Mouse (Mus musculus) right cerebral cortex, postnatal 10 days (tissue): Measurements from ENCODE around the gene Mmp20.

Source experiments
- DNase-seq, 2 experiments: peaks; one replicate each; pipeline ENCODE4 v3.0.0; 2021; ENCODE audit warnings: low spot score in 2 of 2

Gene Mmp20

DNA sequence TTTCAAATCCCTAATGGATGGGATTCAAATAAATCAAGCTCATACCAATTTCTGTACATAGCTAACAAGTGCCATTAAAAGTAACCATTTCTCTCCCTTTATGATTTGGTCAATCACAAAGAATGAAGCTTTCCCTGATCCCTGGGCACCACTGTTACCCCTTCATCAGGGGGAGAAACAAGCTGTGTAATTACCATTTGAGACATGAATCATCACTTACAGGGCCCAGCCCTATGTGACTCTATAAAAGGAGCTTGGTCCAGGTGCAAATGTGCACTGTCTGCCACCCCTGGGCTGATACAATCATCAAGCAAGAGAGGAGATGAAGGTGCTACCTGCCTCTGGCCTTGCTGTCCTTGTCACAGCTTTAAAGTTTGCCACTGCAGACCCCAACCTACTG lies at the start of gene Mmp20:
Mmp20 (plus strand) TSS at position 301 of the 400 bp plus-strand sequence.
- no peak for DNase-seq

DNA sequence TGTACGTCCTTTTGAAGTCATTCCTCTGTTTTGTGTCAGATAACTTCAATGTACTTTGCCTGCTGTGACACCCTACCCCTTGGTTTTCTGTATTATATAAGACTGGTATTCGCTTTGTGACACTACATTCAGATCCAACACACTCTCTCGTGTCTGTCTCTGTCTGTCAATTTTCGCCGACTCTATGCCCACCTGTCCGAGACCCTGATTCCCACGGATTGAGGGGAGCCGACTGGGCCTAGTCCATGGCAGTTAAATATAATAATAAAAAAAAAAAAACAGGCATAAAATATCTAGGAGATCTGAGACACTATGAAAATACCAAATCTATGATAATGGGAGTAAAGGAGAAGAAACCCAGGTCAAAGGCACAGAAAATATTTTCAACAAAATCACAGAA lies 38.0 kb upstream of the Mmp20 start:
- no peak for DNase-seq

DNA sequence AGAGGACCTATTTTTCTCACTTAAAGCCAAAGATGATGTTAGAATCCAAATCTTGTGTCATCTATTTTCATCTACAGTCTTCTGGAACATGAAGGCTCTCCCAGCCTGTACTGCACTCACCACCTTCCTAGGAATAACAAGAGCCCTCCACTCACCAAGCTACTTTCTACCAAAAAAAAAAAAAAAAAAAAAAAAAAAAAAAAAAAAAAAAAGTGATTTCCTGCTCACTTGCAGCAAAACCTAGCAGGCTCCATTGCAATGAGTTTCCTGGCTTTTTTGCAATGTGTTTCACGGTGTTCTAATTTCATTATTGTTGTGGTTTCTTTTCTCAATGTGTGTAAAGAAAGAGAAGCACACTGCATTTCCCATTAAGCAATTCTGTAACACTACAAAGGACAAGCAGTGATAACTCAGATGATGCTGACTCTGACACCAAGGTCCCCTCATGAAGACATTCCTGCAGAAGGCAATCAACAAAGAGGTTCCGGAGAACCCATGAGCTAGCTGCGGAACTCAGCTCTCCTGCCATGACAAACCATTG lies 34.7 kb upstream of the Mmp20 start:
- DNase-seq: no peak

DNA sequence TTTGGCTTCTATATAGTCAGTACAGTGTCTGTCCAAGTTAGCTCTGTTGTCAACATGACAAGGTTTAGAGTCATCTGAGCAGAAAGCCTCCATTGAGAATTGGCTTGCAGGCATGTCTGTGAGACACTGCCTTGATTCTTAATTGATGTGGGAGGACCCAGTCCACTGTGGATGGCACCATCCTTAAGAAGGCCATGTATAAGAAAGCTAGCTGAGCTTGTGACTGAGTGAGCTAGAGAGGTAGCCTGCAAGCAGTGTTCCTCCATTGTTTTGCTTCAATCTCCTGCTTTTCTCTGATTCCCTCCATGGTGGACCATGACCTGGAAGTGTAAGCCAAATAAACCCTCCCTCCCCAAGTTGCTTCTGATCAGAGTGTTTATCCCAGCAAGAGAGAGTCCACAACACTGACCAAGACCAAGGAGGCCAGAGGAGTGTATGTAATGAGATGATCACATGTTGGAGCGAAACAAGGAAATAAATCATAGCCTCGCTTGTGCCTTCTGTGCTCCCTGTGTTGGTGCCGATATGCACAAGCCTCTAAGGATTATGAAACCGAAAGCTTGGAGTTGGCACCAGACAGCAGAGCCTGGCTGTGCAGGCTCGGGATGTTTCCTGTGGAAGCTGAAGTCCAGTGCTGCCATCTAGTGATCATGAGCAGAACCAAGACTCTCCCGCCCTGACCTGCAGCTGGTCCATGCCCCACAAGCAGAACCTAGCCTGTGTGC lies 33.1 kb upstream of the Mmp20 start:
- peak; percentile 88 to 90 for DNase-seq

DNA sequence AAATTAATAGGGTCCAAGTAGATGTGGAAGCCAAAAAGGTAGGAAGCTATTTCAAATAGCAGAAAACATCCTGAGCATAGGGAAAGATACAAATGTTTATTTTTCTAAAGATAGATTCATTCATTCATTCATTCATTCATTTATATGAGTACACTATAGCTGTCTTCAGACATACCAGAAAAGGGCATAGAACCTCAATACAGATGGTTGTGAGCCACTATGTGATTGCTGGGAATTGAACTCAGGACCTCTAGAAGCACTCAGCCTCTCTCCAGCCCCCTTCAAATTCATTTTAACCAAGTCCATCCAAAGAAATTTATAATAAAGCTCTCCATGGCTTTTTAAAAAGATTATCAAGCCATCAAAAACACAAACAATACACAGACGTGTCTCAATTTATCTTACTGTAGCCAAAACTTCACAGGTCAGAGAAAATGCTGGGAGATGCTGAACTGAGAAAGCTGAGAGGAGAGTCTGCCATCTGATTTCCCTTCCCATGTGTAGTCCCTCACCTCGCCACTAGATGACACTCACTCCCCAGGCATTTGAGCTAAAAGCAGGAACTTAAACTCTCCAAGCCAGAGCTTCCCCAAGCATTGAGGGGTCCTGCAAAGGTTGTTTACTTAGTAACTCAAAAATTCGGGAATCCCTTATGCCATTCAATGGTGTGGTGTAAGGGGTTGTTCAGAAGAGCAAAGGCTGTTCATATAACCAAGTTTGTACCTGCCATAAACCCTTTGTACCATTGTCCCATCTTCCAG lies 24.9 kb upstream of the Mmp20 start:
- peak; percentile 72 to 85 for DNase-seq

DNA sequence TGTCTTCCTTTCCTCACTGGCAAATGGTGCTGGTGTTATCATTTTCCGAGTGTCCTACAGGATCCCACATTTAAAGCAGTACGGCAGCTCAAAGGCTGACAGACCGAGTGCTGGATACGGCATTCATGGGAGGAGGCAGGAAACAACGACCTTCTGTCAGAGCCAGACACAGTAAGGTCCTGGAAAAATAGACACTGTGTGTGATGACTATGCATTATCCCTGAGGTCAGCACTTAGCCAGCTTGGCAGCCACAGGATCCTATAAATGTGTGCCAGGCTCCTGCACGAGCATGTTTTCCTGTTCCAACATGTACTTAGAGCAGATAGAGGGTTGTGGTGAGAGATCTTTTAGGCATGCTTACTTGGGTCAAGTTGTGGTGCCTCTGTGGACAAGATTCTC lies 24.0 kb upstream of the Mmp20 start:
- no peak for DNase-seq

DNA sequence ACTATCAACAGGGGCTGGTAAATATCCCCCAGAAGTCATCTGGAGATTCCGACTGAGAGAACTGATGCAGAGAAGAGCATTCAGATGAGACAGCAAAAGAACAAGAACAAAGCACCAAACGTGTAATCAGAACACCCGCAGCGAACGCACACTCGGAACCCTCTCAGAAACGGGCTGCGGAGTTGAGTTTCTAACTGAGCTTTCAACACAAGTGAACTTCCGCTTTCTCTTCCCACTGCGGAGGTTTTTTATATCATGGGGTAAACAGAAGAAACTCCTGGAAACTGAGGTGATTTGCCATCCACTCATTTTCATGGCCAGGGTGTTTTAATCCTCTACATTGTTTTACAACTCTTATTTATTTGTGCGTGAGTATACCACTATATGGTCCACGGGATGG lies 22.4 kb upstream of the Mmp20 start:
- DNase-seq: no peak

DNA sequence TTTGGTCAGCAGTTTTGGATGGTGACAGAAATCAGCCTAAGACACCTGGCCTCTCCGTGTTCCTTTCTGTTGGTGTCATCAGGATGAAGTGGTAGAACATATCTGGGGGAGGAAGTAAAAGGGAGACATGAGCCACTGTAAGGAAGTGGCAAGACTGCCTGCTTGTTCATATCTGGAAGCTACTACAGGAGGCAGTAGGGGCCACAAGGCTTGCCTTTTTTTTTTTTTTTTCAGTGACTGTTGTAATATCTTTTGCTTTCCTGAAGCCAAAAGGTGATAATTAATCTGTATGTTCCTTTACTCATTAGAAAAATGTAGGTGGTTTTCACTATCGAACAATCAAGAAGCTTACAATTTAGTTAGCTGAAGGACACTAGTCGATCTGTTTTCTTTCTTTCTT lies 5.4 kb upstream of the Mmp20 start:
- no peak for DNase-seq

DNA sequence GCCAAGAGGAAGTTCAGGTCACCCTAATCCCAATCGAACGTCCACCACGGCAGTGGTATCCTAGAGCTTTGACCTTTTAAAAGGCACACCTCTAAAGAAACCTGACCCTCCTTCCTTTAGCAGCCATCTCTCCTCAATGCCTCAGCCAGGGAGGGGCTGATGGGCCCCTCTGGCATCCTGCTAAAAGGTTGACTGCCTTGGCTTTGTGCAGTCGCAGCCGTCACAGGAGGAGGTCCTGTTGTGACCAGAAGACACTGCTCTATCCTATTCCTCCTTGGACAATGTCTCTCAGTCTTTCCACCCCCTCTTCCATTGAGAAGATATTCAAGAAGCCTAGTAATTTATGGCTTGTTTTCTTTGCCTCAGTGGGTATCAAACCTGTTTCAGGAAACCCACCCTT lies 5.9 kb downstream of the Mmp20 start:
- no peak for DNase-seq

DNA sequence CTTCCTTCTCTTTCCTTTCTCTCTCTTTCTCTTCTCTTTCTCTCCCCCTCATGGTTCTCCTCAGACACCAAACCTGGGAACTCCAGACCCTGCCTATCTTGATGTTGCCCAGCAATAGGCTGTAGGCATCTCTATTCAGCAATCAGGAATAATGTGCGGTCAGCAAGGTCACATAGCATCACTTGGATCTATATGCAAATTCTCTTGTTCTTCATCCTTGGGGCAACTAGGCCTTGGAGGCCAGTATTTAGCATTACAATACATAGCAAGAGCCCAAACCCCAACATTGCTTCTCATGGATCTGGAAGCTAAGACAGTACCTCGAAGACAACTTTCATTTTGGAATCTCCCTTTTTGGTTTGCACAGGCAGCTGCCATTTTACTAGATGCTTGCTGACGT lies 19.9 kb downstream of the Mmp20 start:
- DNase-seq: no peak

DNA sequence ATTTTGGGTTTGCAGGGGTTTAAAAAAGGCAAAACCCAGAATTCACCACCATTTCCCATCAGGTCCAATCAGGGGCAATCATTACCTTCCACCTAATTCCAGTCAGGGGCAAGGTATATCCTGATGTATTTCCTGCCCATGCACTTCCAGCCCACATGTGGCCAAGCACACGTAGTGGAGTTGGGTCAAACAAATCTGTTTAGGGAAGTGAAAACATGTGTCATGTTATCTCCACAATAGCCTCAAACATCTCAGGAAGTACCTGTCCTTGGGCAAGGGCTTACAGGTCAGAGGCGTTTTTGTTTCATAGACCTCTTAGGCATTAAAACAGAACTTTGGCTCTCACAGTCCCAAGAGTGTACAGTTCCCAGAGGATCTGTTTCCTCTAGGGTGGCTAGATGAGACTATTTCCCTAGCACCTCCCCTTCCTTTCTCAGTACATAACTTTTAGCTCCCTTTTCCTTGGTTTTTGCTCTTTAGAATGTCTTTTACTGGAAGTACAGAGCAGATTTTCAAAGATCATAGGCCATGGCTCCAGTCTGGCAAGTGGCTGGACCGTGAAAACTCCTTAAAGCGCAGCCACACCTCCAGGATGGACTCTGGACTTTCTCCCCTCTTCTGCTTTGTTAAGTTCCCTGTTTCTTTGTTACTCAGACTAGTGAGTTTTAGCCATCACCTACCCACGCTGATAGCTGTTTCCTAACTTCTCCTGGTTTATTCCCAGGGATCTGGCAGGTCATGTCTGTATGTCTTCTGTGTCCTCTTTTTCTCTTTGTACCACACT lies 22.6 kb downstream of the Mmp20 start:
- DNase-seq: no peak

DNA sequence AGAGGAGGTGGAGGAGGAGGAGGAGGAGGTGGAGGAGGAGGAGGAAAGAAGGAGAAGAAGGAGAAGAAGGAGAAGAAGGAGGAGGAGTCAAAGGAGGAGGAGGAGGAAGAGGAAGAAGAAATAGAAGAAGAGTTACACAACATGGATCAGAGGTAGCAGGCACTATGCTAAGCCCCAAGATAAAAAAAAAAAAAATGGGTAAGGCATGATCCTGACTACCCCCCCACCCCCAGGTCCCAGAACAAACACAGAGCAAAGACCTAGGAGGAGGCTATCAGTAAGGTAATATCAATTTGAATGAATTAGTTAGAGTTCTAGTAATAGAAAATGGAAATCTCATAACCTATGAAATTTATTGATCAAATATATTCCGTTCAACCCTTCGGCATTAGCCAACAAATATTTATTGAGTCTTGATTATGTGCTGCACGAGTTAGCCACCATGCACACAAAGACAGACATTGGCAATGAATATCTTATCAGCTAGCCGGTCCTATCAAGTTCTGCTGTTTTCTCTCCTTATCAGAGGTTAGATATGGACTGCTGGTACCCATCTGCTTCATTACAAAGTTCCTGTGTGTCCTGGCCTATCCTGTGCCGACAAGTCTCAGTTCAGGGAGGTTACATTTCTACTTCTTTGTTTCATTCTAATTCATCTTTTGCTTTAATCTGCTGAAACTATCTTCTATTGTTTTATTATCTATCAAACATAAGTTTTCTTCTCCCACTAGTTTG lies 24.5 kb downstream of the Mmp20 start:
- no peak for DNase-seq

DNA sequence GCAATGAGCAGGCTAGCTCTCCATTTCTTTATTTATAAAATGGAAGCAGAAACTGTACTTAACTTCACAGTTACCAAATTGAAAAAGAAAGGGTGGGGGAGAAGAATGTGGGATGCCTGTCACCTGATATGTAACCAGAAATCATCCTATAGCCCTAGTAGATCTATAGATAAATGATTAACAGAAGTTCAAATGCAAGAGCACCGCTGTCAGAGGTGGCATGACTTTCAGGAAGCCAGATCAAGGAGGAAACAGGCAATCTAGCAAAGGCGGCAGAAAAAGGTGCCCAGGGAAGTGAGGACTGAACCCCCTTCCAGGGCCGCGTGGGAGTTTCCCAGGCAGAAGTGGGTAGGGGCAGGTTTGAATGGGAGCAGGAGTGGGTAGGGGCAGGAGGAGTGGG lies 29.9 kb downstream of the Mmp20 start:
- no peak for DNase-seq

DNA sequence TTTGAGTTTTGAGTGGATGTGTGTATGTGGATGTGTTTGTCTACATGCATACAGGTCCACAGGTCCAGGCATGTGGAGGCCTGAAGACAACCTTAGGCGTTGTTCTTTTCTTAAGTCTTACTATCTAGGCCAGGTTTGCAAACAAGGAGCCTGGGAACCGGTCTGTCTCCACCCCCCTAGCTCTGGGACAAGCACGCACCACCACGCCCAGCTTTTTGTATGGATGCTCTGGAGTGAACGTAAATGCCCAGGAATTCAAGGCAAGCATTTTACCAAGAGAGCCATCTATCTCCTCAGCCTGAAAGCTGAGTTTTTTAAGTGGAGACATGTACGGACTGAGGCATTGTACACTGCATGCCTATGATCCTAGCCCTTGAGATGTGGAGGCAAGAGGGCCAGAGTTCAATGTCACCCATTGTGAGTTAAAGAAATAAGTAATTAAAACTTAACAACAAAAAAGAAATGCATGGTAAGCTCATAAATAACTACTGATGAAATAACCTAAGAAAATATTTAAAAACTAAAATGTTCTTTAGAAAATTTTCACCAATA lies 31.5 kb downstream of the Mmp20 start:
- DNase-seq: no peak

DNA sequence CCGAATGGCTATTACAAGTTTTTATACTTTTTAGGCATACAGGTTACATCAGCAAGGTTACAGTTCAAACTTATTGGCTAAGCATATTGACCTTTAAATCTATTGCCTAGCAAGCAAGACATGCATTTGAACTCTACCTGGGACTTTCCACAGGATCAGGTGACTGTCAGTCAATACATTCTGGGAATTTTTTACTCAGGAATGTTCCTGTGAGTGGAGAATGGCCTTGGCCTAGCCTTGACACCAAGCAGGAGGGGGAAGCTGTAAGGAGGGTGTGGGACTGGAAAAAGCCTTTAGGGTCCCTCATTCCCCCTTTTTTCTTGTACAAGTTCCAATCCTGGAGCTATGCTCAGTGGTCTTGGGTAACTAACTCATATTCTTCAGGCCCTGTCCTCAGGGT lies 33.3 kb downstream of the Mmp20 start:
- DNase-seq: no peak

DNA sequence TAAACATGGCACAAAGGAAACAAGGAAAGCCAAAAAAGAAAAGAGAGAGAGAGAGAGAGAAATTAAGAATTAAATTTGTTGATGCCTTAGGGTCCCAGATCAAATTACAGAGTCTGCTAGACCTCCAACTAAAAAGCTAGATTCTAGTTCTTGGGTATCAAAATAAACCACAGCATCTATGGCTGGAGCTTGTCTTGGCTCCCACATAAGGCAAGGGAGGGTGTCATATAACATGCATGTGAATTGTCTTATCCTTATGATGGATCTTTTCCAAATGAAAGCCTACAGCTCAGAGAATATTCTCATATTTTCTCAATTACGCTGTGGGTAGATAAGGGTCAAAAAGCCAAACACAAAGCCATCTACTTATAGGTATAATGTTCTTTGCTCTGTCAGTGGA lies 41.6 kb downstream of the Mmp20 start:
- no peak for DNase-seq

DNA sequence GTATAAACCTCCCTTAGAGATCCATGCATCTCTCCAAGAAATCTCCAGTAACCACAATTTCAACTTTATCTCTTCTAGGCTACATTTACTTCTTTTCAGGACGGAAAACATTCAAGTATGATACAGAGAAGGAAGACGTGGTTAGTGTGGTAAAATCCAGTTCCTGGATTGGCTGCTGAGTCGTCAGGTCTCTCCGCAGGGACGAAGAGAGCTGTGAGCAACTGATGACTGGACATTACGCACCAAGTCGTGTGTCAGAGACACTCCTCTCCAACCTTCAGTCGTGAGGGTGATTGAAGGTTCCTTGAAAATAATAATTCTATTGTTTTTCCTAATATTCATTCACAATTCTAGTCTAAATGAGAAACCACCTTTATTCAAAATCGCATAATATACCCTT lies 45.0 kb downstream of the Mmp20 start:
- DNase-seq: no peak

DNA sequence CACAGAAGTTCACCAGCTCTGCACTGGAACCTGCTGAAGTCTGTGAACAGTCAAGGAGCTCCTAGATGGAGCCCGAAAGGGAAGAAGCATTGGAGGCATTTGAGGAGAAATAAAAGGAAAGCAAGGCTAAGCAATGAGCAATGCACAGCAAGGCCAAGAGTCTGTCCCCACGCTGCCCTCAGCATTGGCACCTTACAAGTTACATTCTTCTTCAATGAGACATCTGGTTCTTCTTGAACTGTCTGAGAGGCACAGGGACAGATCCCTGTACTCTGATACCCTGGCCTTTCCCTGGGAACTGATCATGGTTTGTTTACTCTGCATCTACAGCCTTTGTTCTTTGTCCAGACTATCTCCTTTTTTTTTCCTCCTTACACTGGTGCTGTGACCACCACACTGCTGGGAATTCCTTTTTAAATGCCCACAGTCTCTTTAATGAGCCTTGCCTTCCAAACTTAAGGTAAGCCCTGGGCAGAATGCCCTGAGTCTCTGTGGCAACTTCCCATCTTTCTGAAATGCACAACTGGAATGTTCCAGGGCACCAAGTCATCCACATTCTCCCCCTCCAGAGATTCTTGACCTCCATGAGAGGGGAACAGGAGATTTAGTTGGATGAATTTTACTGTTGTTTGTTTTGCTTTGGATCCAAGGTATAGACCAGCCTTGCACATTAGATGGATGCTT lies 50.3 kb downstream of the Mmp20 start:
- no peak for DNase-seq

DNA sequence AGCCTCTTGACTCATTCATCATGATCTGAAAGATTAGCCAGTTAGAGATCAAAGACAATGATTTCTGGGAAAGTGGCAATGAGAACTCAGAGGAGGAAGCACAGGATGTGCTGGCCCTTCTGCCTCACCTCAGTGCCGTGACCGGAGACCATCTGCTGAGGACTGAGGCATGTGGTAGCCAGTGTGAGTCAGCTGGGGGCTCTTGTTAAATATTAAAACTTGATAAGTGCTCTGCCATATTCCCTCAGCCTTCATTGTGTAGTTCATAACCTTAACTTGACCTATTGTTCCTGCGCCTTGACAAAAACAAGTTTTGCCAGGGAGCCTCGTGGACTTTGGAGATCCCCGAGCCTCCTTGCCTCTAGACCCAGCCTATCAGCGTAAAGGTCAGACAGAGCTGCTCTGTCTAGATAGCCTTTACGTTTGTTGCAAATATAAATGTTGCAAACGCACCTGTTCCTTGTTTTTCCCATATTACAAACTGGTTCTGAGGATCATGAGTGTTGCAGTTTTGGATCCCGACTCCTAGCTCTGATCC lies 54.1 kb downstream of the Mmp20 start:
- DNase-seq: no peak

DNA sequence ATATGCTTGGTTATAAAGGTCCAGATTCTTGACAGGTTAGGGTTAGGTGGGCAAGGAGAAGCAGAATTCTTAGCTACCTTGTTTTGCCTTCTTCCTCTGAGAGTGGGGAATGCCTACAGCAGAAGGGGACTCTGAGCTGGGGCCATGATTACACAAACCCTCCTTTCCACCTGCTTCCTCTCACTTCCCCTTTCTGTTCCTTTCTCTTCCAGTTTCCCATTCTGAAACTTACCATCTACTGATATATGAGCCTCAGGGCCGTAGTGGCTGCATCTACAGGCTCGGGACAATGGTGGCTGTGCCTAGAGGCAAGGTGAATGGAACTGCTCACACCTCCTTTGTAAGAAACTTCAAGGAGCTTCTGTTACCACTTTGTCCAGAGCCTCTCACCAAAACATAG lies 58.0 kb downstream of the Mmp20 start:
- no peak for DNase-seq

DNA sequence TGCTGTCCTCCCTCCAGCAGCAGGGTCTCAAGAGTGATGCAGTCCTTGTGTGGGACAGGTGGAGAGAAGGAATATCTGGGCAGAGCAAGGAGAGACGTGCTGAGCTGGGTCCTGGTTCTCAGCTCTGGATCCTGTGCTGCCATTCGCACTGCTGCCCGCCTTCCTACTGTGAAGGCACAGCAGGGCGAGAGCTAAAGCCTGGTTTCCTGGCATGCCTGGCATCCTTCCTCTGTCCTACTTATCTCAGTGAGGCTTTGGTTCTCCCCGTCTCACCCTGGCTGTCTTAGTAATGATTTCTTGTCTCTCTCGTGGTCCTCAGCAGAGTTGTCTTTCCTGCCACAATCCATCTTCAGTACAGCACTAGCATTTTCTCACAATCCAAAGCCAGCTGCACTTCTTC lies 61.8 kb downstream of the Mmp20 start:
- peak in 1 of 2 experiments; percentile 24 for DNase-seq
